Mouse (Mus musculus) MEL-GATA-1-ER (cell line): Measurements from ENCODE around the gene Cpt1c.
A peak's percentile ranks its signal among the peaks of the same experiment; 100 is the strongest.
"Not testable (repeated sequence)": the region's sequence is repeated elsewhere in the genome, so short reads cannot be mapped to it uniquely, and the experiment has no call there.

ENCODE experiments used
- DNase-seq: peaks from one replicate; pipeline ENCODE4 v3.0.0-alpha.2; 2012; ENCODE audit warnings: low read depth; ENCODE audit errors: extremely low read depth

The Cpt1c gene

GRCm38 (mm10) chr7:44974383-44975116 is at the start of gene Cpt1c:
TSS of gene Cpt1c (minus strand) at chr7:44974851.
- peak; percentile 69 for DNase-seq

DNA sequence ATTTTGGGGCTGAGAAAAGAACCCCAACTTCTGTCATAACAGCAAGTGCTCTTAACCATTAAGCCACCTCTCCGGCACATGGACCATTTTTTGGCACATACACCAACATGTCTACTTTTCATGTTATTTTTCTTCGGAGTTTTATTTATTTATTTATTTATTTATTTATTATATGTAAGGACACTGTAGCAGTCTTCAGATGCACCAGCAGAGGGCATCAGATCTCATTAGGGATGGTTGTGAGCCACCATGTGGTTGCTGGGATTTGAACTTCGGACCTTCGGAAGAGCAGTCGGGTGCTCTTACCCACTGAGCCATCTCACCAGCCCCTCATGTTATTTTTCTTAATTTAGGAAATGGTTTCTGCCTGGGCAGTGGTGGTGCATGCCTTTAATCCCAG is 49.1 kb upstream of the Cpt1c start:
- DNase-seq: not testable (repeated sequence)

DNA sequence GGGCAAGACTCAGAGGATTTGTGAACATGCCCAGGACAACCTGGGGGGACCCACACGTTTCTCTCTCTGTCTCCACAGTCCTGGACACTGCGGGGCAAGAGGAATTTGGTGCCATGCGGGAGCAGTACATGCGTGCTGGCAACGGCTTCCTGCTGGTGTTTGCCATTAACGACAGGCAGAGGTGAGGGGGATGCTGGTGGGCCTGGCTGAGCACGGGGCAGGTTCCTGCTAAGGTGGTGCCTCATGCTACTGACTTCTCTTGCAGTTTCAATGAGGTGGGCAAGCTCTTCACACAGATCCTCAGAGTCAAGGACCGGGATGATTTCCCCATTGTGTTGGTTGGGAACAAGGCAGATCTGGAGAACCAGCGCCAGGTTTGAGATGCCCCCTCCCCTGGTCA is 45.6 kb upstream of the Cpt1c start:
- DNase-seq: no peak

- no peak for DNase-seq
Observed at GRCm38 (mm10) chr7:45019031-45019571, 44.5 kb upstream of the Cpt1c start.

- peak; percentile 99 for DNase-seq
Observed at GRCm38 (mm10) chr7:45017242-45018061, 42.8 kb upstream of the Cpt1c start, which contains the start of gene Rras. TSS of gene Rras (plus strand) at chr7:45017961.

DNA sequence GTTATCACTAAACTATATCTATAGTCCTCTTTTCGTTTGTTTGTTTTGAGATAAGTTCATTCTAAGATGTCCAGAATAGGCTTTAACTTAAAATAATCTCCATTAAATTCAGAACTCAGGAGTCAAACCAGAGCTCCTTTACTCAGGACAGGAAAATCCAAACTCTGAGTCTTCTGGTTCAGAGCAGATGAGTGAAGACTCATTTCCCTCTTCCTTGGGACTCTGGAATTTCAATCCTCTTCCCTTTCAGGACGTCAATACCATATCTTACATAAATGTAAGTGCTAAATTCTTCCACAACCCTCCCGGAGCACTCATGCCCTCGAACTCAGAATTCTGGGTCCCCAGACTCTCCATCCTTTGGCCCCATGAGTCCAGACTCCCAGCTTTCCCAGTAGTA is 42.1 kb upstream of the Cpt1c start:
- DNase-seq: peak; percentile 22

DNA sequence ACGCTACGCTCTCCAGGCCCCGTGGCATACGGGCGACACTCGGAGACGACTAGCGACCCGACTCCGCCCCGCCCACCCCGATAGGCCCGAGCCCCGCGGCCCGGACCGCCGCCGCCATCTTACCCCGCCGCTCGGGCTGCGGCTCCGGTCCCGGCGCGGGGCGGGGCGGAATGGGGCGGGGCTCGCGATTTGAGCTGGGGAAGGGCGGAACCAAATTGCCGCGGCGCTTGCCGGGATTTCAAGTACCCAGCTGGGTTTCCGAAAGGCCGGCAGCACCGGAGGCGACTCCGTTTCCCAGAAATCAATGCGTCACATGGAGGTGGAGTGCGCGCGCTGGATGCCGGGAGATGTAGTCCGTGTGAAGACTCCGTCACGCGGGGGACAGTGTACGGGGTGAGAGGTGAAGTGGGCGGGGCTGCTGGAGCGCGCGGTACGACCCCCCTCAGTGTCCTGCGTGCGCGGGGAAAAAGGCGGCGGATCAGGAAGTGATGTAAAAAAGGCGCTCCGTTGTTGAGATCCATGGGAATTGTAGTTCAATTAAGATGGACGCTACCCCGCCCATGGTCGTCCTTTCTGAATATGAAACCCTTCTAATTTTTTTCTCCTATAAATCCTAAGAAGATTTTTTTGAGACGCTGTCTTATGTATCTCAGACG is 41.4 kb upstream of the Cpt1c start, which contains the start of gene Scaf1:
Gene Scaf1 (minus strand): TSS at position 407 of the 656 bp plus-strand sequence.
- peak; percentile 97 for DNase-seq

DNA sequence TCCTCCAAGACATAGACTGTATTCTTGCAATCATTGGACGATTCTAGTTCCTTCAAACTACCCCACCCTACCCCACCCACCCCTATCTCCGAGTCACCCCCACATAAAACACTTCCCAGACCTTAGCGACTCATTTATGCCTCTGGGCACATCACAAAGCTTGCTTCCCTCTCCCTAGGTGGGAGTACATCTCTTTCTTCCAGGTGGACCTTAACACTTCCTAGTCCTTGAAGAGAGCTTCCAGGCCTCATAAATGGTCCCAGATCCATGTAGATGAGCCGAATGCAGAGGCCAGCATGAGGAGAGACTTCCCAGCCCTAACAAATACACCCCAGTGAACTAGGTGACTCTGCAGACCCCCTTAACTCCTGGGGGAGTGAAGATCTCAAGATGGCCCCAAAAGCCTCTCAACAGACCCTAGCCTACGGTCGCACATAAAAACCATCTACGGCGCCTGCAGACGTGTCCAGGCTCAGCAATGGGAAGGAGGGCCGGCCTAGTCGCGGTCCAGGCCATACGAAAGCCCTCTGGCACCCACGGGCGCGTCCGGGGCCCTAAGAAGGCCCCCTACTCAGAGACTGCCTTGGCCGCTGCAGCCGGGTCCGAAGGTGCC is 40.8 kb upstream of the Cpt1c start:
- peak; percentile 59 for DNase-seq

DNA sequence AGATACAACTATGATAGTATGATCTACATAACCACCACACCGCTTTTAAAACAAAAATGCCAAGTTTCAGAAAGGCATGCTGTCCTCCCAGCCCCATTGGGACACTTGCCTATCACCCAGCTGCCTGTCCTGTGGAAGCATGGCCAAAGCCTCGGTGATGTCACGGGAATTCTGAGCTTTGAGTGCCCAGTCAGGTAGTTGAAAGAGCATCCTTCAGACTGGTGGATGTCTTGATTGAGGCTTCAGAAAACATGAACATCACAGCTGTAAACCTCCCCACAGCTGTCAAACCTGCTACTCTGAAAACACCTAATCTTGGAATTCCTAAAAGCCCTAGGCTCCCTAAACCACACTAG is 39.4 kb upstream of the Cpt1c start:
- DNase-seq: no peak

GRCm38 (mm10) chr7:45013366-45014095 is 38.9 kb upstream of the Cpt1c start:
- DNase-seq: no peak

GRCm38 (mm10) chr7:45012824-45013223 is 38.2 kb upstream of the Cpt1c start:
- no peak for DNase-seq

- no peak for DNase-seq
Observed at GRCm38 (mm10) chr7:45012011-45012410, 37.4 kb upstream of the Cpt1c start.

DNA sequence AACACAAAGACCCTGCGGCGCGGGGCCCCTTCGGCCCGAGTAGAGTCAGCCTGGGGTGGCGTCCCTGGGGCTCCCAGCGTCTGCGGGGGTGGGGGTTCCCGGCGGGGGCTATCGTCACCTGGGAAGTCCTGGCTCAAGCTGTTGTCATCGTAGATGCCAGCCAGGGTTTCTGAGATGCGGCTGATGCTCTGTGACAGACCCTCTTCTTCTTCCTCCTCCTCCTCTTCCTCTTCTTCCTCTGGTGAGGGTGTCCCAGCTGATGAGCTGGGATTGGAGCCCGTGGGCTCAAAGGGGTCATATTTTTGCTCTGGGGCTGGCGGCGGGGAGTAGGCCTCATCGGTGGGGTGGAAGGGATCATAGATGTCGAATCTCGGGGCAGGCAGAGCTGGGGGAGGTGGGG is 33.8 kb upstream of the Cpt1c start:
- no peak for DNase-seq

- no peak for DNase-seq
Observed at GRCm38 (mm10) chr7:45007846-45008245, 33.2 kb upstream of the Cpt1c start.

GRCm38 (mm10) chr7:45007141-45007540 is 32.5 kb upstream of the Cpt1c start:
- no peak for DNase-seq

DNA sequence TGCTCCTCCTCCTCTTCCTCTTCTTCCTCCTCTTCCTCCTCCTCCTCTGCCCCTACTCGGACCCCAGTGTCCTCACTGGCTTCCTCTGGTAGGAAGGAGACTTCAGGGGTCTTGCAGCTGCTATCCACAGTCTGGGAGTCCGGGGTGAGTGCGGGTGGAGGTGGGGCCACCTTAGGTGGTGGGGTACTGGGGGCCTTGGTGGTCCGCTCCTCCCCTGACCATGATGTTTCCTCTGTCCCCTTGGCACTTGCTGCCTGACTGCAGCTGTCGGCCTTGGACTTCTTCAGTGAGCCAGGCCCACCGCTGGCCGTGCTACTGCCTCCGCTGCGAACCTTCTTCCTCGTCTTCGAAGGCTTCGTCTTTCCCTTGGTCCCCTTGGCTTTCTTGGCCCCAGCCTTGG is 31.9 kb upstream of the Cpt1c start:
- no peak for DNase-seq

DNA sequence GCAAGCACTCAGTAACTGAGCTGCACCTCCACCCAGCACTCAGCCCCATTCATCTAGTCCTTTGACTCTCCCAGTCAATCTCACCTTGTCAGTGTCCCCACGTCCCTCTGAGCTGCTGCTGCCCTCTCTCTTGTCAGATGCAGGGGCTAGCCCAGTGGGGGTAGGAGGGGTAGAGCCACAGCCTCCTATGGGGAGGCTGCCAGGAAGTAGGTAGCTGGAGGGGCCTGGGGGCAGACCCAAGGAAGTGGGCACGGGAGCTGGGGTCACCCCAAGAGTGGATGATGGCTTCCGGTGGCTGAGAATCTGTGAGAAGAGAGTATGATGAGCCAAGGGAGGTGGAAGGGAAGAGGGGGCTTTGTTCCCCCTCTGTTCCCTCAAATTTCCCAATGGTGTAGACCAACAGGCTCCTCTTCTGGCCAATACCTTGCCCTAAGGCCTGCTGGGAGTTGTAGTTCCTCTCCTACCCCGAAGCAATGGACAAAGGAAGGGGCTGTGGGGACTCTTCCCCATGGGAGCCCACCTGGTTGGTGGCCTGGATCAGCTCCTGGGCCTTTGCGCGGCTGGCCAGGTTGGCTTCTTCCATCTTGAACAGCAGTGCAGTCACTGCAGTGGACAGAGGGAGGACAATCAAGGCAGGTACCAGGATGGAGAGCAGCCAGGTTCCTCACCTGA is 30.8 kb upstream of the Cpt1c start:
- no peak for DNase-seq

DNA sequence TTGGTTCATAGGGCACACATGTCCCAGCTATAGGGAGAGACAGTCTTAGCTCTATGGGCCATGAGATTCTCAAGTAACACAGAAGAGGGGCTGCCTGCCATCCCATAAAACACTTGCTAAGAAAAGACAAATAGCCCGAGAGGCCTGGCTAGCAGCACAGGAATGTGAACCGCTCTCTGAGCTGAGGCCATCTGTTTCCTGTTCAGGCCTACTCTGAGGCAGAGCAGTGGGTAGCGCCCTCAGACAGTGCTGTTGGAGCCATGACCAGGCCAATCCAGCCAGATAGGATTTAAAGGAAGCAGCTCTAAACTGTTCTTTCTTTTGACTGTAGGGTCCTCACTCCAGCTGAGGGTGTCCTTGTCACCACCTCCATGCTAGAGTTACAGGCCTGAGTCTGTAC is 29.9 kb upstream of the Cpt1c start:
- no peak for DNase-seq

GRCm38 (mm10) chr7:45002440-45002839 is 27.8 kb upstream of the Cpt1c start:
- DNase-seq: no peak

DNA sequence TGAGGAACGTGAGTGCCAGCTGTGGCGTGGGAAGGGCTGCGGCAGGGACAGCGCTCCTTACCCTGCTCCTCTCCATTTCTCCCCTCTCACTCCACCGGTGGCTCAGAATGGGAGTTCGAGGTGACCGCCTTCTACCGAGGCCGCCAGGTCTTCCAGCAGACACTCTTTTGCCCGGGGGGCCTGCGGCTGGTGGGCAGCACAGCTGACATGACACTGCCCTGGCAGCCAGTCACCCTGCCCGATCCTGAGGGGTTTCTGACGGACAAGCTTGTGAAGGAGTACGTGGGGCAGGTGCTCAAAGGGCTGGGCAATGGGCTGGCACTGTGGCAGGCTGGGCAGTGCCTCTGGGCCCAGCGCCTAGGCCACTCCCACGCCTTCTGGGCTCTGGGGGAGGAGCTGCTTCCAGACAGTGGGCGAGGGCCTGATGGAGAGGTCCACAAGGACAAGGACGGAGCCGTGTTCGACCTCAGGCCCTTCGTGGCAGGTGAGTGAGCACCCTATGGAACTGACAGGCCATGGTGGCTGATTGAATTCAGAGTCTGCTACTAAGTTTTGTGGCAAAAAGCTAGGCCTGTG is 26.0 kb upstream of the Cpt1c start:
- DNase-seq: no peak
